Mouse (Mus musculus) MEL (cell line): ENCODE measurements at regions not wholly inside any gene's neighbourhood (a gene's known extent, or its start where the extent isn't known, plus 50 kb on each side); places are given as distances from the start of the nearest gene placed in this dataset.
"Not testable (repeated sequence)": the region's sequence is repeated elsewhere in the genome, so short reads cannot be mapped to it uniquely, and the experiment has no call there.

Experiments used
- DNase-seq: peaks from one replicate; pipeline ENCODE4 v3.0.0; 2011; ENCODE audit warnings: low read depth, low spot score
- H3K27ac ChIP-seq: 2 replicates; pipeline ENCODE4 v1.5.1; 2012; ENCODE audit warnings: low read depth, mild to moderate bottlenecking, control low read depth, low read length, moderate library complexity; ENCODE audit not compliant: control insufficient read depth
- H3K27me3 ChIP-seq, 2 experiments: fragments of 150-350 bp in 1 of 2; sonication (generic) in 1 of 2; 2 replicates each; pipeline ENCODE4 v1.6.1; 2012; ENCODE audit warnings: low read length in 2 of 2, mild to moderate bottlenecking in 2 of 2, improper control_type of control experiment in 1 of 2, moderate library complexity in 1 of 2; ENCODE audit not compliant: insufficient read depth in 2 of 2, control insufficient read depth in 1 of 2
- H3K36me3 ChIP-seq, 2 experiments: 2 replicates each; pipeline ENCODE4 v1.6.1; 2012 to 2014; ENCODE audit warnings: low read length in 2 of 2, improper control_type of control experiment in 1 of 2, inconsistent platforms in 1 of 2, mild to moderate bottlenecking in 1 of 2; ENCODE audit not compliant: insufficient read depth in 2 of 2, control insufficient read depth in 1 of 2
- H3K4me1 ChIP-seq, 2 experiments: fragments of 150-350 bp in 1 of 2; sonication (generic) in 1 of 2; 2 replicates each; pipeline ENCODE4 v1.6.1; 2012; ENCODE audit warnings: low read length in 2 of 2, improper control_type of control experiment in 1 of 2, mild to moderate bottlenecking in 1 of 2; ENCODE audit not compliant: insufficient read depth in 2 of 2, control insufficient read depth in 1 of 2
- H3K4me3 ChIP-seq, 2 experiments: fragments of 150-350 bp in 1 of 2; sonication (generic) in 1 of 2; 2 replicates each; pipeline ENCODE4 v1.5.1; 2012; ENCODE audit warnings: low read depth in 2 of 2, low read length in 2 of 2, mild to moderate bottlenecking in 2 of 2, moderate library complexity in 2 of 2, control low read depth in 1 of 2, improper control_type of control experiment in 1 of 2; ENCODE audit not compliant: control insufficient read depth in 1 of 2, insufficient read depth in 1 of 2
- H3K79me2 ChIP-seq: 2 replicates; pipeline ENCODE4 v1.6.1; 2012; ENCODE audit warnings: mild to moderate bottlenecking, low read length, moderate library complexity; ENCODE audit not compliant: control insufficient read depth, poor library complexity, insufficient read depth
- H3K9ac ChIP-seq: 2 replicates; pipeline ENCODE4 v1.6.1; 2012; ENCODE audit warnings: low read depth, mild to moderate bottlenecking, control low read depth, low read length, moderate library complexity; ENCODE audit not compliant: control insufficient read depth, poor library complexity, severe bottlenecking
- H3K9me3 ChIP-seq: fragments of 150-350 bp; sonication (generic); replicated peaks from 2 replicates; pipeline ENCODE4 v1.6.1; 2012; ENCODE audit warnings: mild to moderate bottlenecking, low read length, improper control_type of control experiment, moderate library complexity; ENCODE audit not compliant: insufficient read depth
- BHLHE40 ChIP-seq: IDR thresholded peaks from 2 replicates; pipeline ENCODE4 v1.6.1; 2012; ENCODE audit warnings: low read depth, mild to moderate bottlenecking, inconsistent platforms, low read length, improper control_type of control experiment, borderline replicate concordance
- CHD1 ChIP-seq: IDR thresholded peaks from 2 replicates; pipeline ENCODE4 v1.6.1; 2012; ENCODE audit warnings: low read depth, mild to moderate bottlenecking, inconsistent platforms, low read length, improper control_type of control experiment
- EP300 ChIP-seq, 2 experiments: IDR thresholded peaks; 2 replicates each; pipeline ENCODE4 v1.6.1; 2011; ENCODE audit warnings: improper control_type of control experiment in 2 of 2, low read length in 2 of 2, low read depth in 1 of 2, mild to moderate bottlenecking in 1 of 2
- GABPA ChIP-seq: IDR thresholded peaks from 2 replicates; pipeline ENCODE4 v1.6.1; 2012; ENCODE audit warnings: low read depth, mild to moderate bottlenecking, inconsistent platforms, low read length, improper control_type of control experiment, moderate library complexity
- GATA1 ChIP-seq: IDR thresholded peaks from 2 replicates; pipeline ENCODE4 v1.6.1; 2011; ENCODE audit warnings: low read depth, low read length, improper control_type of control experiment
- JUND ChIP-seq: IDR thresholded peaks from 2 replicates; pipeline ENCODE4 v1.6.1; 2011; ENCODE audit warnings: low read depth, mild to moderate bottlenecking, improper control_type of control experiment, low read length
- KAT2A ChIP-seq: conservative IDR thresholded peaks from 2 replicates; pipeline ENCODE4 v1.6.1; 2012; ENCODE audit warnings: low read depth, low read length, improper control_type of control experiment, inconsistent platforms
- MAFK ChIP-seq: IDR thresholded peaks from 2 replicates; pipeline ENCODE4 v1.6.1; 2011; ENCODE audit warnings: low read depth, mild to moderate bottlenecking, low read length, improper control_type of control experiment, borderline replicate concordance
- MAX ChIP-seq: IDR thresholded peaks from 2 replicates; pipeline ENCODE4 v1.6.1; 2011; ENCODE audit warnings: low read length, improper control_type of control experiment
- MEF2A ChIP-seq: IDR thresholded peaks from 2 replicates; pipeline ENCODE4 v1.6.1; 2014; ENCODE audit warnings: low read depth, mild to moderate bottlenecking, inconsistent platforms, low read length, improper control_type of control experiment; ENCODE audit not compliant: poor library complexity, insufficient replicate concordance, severe bottlenecking; ENCODE audit errors: extremely low read depth
- MYB ChIP-seq: IDR thresholded peaks from 2 replicates; pipeline ENCODE4 v1.6.1; 2011; ENCODE audit warnings: mild to moderate bottlenecking, low read depth, low read length, improper control_type of control experiment
- MYC ChIP-seq: IDR thresholded peaks from 2 replicates; pipeline ENCODE4 v1.6.1; 2011; ENCODE audit warnings: low read depth, mild to moderate bottlenecking, low read length, improper control_type of control experiment, moderate library complexity
- NRF1 ChIP-seq: IDR thresholded peaks from 2 replicates; pipeline ENCODE4 v1.6.1; 2014; ENCODE audit warnings: low read depth, mild to moderate bottlenecking, inconsistent platforms, low read length, improper control_type of control experiment, moderate library complexity; ENCODE audit not compliant: poor library complexity, insufficient read depth, severe bottlenecking
- POLR2AphosphoS5 ChIP-seq: IDR thresholded peaks from 2 replicates; pipeline ENCODE4 v1.6.1; 2012; ENCODE audit warnings: low read depth, borderline replicate concordance, mild to moderate bottlenecking, inconsistent platforms, low read length, moderate library complexity, mixed read lengths
- RCOR1 ChIP-seq: IDR thresholded peaks from 2 replicates; pipeline ENCODE4 v1.6.1; 2012; ENCODE audit warnings: low read depth, mild to moderate bottlenecking, inconsistent platforms, low read length, improper control_type of control experiment
- SIN3A ChIP-seq: IDR thresholded peaks from 2 replicates; pipeline ENCODE4 v1.6.1; 2012; ENCODE audit warnings: low read length, improper control_type of control experiment, inconsistent platforms
- SMC3 ChIP-seq: IDR thresholded peaks from 2 replicates; pipeline ENCODE4 v1.6.1; 2011; ENCODE audit warnings: low read depth, low read length, improper control_type of control experiment
- TAL1 ChIP-seq: IDR thresholded peaks from 2 replicates; pipeline ENCODE4 v1.6.1; 2012; ENCODE audit warnings: mild to moderate bottlenecking, inconsistent platforms, low read length, moderate library complexity, mixed read lengths
- TCF12 ChIP-seq: IDR thresholded peaks from 2 replicates; pipeline ENCODE4 v1.6.1; 2014; ENCODE audit warnings: low read depth, mild to moderate bottlenecking, inconsistent platforms, low read length, improper control_type of control experiment, moderate library complexity
- USF1 ChIP-seq: IDR thresholded peaks from 2 replicates; pipeline ENCODE4 v1.6.1; 2014; ENCODE audit warnings: low read depth, mild to moderate bottlenecking, inconsistent platforms, low read length, improper control_type of control experiment, moderate library complexity
- USF2 ChIP-seq, 2 experiments: IDR thresholded peaks; 2 replicates each; pipeline ENCODE4 v1.6.1; 2011 to 2012; ENCODE audit warnings: improper control_type of control experiment in 2 of 2, low read length in 2 of 2, borderline replicate concordance in 1 of 2, inconsistent platforms in 1 of 2, low read depth in 1 of 2, mild to moderate bottlenecking in 1 of 2; ENCODE audit not compliant: insufficient read depth in 1 of 2
- ZC3H11A ChIP-seq: IDR thresholded peaks from 2 replicates; pipeline ENCODE4 v1.6.1; 2012; ENCODE audit warnings: low read depth, mild to moderate bottlenecking, inconsistent platforms, low read length, improper control_type of control experiment
- ZKSCAN1 ChIP-seq: IDR thresholded peaks from 2 replicates; pipeline ENCODE4 v1.6.1; 2012; ENCODE audit warnings: low read depth, mild to moderate bottlenecking, inconsistent platforms, low read length, improper control_type of control experiment, moderate library complexity
- ZMIZ1 ChIP-seq: IDR thresholded peaks from 2 replicates; pipeline ENCODE4 v1.6.1; 2012; ENCODE audit warnings: low read depth, mild to moderate bottlenecking, inconsistent platforms, low read length, improper control_type of control experiment, moderate library complexity

- Histone ChIP-seq H3K9me3 (no peaks in the 10 kb centered on the region), H3K27me3 (no peaks in the 10 kb centered on the region), H3K4me3 (no peak overlapping the region), H3K4me1 (no peaks in the 10 kb centered on the region; a peak in 1 of 4 replicates), H3K36me3 (no peaks in the 10 kb centered on the region), H3K27ac (no peak overlapping the region), H3K79me2 (no peaks in the 10 kb centered on the region), H3K9ac (no peak overlapping the region)
- TF ChIP-seq GATA1 (peak; percentile 67; the same call in 1 of the 2 replicates), KAT2A (no peak), POLR2AphosphoS5 (no peak), TCF12 (peak; percentile 81; the same call in 1 of the 2 replicates), ZMIZ1 (no peak), EP300 (IDR thresholded peaks at IDR 0.05; ENCODE audit: low read depth in 1 of 2, low read length in 2 of 2) (peak; percentile 45 to 57; a peak in 2 of 4 replicates)
- DNase-seq = no peak
Measured at GRCm38 (mm10) chr17:91589120-91589519, 496.2 kb upstream of the Nrxn1 start.

DNA sequence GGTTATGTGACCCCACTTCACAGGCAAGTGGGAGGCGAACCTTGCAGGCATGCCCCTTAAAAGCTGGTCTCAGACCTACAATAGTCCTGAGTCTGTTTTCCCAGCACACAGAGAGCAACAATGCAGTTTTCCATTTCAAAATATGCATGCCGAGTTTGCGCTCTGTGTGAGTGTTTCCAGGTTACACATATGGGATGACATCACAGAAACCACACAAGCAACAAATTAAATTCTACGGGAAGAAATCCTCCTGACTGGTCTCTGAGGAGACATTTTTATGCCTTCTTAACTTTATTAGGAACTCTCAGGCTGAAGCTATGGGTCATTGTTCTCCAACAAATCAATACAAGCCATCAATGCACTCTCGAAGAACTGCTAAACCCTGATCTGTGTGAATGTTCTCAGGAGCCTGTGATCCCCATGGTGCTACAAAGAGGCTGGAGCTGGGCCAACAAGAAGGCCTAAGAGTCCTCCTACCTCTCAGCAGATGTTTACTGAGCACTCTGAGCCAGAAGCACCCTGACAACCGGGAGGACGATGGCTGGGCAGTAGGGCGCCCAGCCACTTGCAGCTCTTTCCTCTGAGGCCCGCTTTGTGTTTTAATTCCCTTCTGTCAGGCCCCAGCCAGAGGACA, 458.3 kb upstream of the Nrxn1 start:
- H3K4me3 ChIP-seq, H3K4me1 ChIP-seq, H3K9me3 ChIP-seq: not testable (repeated sequence)

DNA sequence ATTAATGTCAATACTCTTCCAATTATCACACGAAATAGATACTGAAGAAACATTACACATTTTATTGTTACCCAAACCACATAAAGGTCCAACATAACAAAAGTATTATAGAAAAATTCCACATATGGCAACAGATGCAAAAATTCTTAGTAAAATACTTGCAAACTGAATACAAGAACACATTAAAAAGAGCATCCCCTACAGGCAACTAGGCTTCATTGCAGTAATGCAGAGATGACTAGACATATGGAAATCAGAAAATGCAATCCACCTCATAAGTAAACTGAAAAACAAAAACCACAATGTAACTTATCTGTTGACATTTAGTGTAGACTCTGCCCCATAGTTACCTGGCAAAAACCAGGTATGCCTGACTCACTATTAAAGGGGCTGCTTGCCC, 438.6 kb upstream of the Nrxn1 start:
- Histone ChIP-seq H3K4me1 (no peaks in the 10 kb centered on the region), H3K27me3 (no peaks in the 10 kb centered on the region)
- peak; percentile 39 for DNase-seq
- TF ChIP-seq MAX (no peak), POLR2AphosphoS5 (no peak), MEF2A (no peak), USF1 (no peak), BHLHE40 (no peak), NRF1 (no peak), TCF12 (no peak), MYB (no peak), JUND (no peak), ZC3H11A (0 out of 2 replicates have a peak, but pooled peaks have one; percentile 4), MAFK (no peak), SMC3 (peak; percentile 41), TAL1 (no peak), RCOR1 (no peak), USF2 (IDR thresholded peaks at IDR 0.05; ENCODE audit: borderline replicate concordance in 1 of 2, insufficient read depth in 1 of 2, low read depth in 1 of 2, low read length in 2 of 2) (no peak), CHD1 (no peak), MYC (no peak), ZMIZ1 (no peak), ZKSCAN1 (no peak), GATA1 (no peak), KAT2A (no peak), SIN3A (no peak), GABPA (no peak)

More for the DNA sequence above, 458.3 kb upstream of the Nrxn1 start:
- not testable (repeated sequence) for H3K36me3 ChIP-seq, H3K27ac ChIP-seq, H3K27me3 ChIP-seq, H3K79me2 ChIP-seq, H3K9ac ChIP-seq, DNase-seq

More for the DNA sequence above, 438.6 kb upstream of the Nrxn1 start:
- H3K9ac ChIP-seq = no peak overlapping the region
- H3K9me3 ChIP-seq = no peaks in the 10 kb centered on the region
- H3K4me3 ChIP-seq = no peak overlapping the region
- no peaks in the 10 kb centered on the region for H3K79me2 ChIP-seq
- no peak overlapping the region for H3K27ac ChIP-seq
- no peaks in the 10 kb centered on the region for H3K36me3 ChIP-seq
